Comparison of ENCODE assay signal across 8 mouse cellular contexts in the genomic region with DNA sequence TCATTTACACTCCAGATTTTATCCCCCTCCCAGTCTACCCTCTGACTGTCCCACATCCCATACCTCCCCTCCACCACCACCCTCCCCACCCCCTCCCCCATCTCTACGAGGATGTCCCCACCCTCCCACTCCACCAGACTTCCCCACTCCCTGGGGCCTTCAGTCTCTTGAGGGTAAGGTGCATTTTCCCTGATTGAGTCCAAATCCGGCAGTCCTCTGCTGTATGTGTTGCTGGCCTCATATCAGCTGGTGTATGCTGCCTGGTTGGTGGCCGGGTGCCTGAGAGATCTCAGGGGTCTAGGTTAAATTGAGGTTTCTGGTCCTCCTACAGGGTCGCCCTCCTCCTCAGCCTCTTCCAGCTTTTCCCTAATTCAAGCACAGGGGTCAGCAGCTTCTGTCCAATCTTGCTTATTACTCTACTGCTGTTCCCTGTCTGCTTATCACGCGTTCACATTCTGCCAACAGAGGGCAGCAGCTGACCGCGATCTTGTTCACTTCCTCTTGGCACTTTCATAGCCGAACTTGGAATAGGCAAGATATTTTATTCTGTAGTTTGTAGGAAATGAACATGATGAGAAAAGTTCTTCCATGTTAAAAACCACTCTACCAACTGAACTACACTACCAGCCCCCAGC. TPM values are rescaled to one million over a fixed set of nuclear protein-coding genes. Genes with fewer than 3 reads are reported as not detected.
DNase-seq lines count a peak whose midpoint lies in the region; ATAC-seq and TF ChIP-seq lines count a peak whose summit lies in the region.

No protein-coding gene starts in this region.

- DNase-seq in neural tube, embryonic 10.5 days (ENCODE audit: extremely low spot score, low spot score) = peak; percentile 77
- peak; percentile 81 for DNase-seq in embryo, embryonic 11 days
- DNase-seq in kidney, adult 18-20 months = peak; percentile 88
- peak; percentile 79 for DNase-seq in left cerebral cortex, postnatal 4 days
- DNase-seq in midbrain, embryonic 14.5 days = peak; percentile 92
- DNase-seq in spleen, adult 2 months (ENCODE audit: low read depth in 1 of 2, low spot score in 2 of 2) = peak; percentile 57 to 74

- H3K9me3 ChIP-seq in neural tube, embryonic 15.5 days (replicated peaks) = no peaks in the 10 kb centered on the region
- no peaks in the 10 kb centered on the region for H3K9me3 ChIP-seq in midbrain, embryonic 14.5 days (ENCODE audit: control insufficient read depth, low read length)

- H3K27me3 ChIP-seq in neural tube, embryonic 15.5 days (replicated peaks) = no peaks in the 10 kb centered on the region
- H3K27me3 ChIP-seq in midbrain, embryonic 14.5 days (ENCODE audit: control insufficient read depth, insufficient read depth, low read length) = no peaks in the 10 kb centered on the region
- H3K27me3 ChIP-seq in spleen, adult 2 months (ENCODE audit: control insufficient read depth, insufficient read depth, low read length) = no peaks in the 10 kb centered on the region

- no peak overlapping the region for H3K4me2 ChIP-seq in neural tube, embryonic 15.5 days
- no peak overlapping the region for H3K4me2 ChIP-seq in midbrain, embryonic 14.5 days (ENCODE audit: low read length)

- no peak overlapping the region for H3K27ac ChIP-seq in neural tube, embryonic 15.5 days (replicated peaks)
- H3K27ac ChIP-seq in midbrain, embryonic 14.5 days (replicated peaks; ENCODE audit: low read depth, low read length) = no peak overlapping the region
- no peak overlapping the region for H3K27ac ChIP-seq in spleen, adult 2 months (ENCODE audit: insufficient read depth, low read length)

- ATAC-seq in neural tube, embryonic 15.5 days (ENCODE audit: low FRiP score) = no peak
- ATAC-seq in granulocyte monocyte progenitor cell, adult 5-6 weeks (replicated peaks; ENCODE audit: poor library complexity, severe bottlenecking) = peak; percentile 95
- no peak for ATAC-seq in midbrain, embryonic 14.5 days (ENCODE audit: low FRiP score, low TSS enrichment)

- intact Hi-C loops in left cerebral cortex, postnatal 4 days (cut with DNase I) = no loop called here

- no peak overlapping the region for H3K4me3 ChIP-seq in neural tube, embryonic 15.5 days (replicated peaks)
- no peak overlapping the region for H3K4me3 ChIP-seq in midbrain, embryonic 14.5 days (replicated peaks; ENCODE audit: low read depth, low read length)
- H3K4me3 ChIP-seq in spleen, adult 2 months (ENCODE audit: extremely low read depth, insufficient read depth, insufficient read length) = no peak overlapping the region

- 23% methylated on average over 9 of the region's 9 CpGs for WGBS in neural tube, embryonic 15.5 days
- WGBS in midbrain, embryonic 14.5 days = 19% methylated on average over 9 of the region's 9 CpGs
- 18% methylated on average over 9 of the region's 9 CpGs for WGBS in spleen, adult 2 months

- H3K9ac ChIP-seq in neural tube, embryonic 15.5 days (replicated peaks) = no peak overlapping the region
- H3K9ac ChIP-seq in midbrain, embryonic 14.5 days (replicated peaks; ENCODE audit: low read length) = no peak overlapping the region

- no peaks in the 10 kb centered on the region for H3K36me3 ChIP-seq in neural tube, embryonic 15.5 days
- H3K36me3 ChIP-seq in midbrain, embryonic 14.5 days (ENCODE audit: control insufficient read depth, insufficient read depth, low read length) = no peaks in the 10 kb centered on the region
- no peaks in the 10 kb centered on the region for H3K36me3 ChIP-seq in spleen, adult 2 months (ENCODE audit: control insufficient read depth, insufficient read depth, low read length)

- no peaks in the 10 kb centered on the region for H3K4me1 ChIP-seq in neural tube, embryonic 15.5 days
- H3K4me1 ChIP-seq in midbrain, embryonic 14.5 days (ENCODE audit: control insufficient read depth, insufficient read depth, low read length) = no peaks in the 10 kb centered on the region
- H3K4me1 ChIP-seq in spleen, adult 2 months (ENCODE audit: control insufficient read depth, insufficient read depth, insufficient read length) = no peaks in the 10 kb centered on the region

- peak; percentile 86; the same call in 1 of the 2 replicates for TF ChIP-seq CTCF in spleen, adult 2 months (IDR thresholded peaks at IDR 0.05; ENCODE audit: extremely low read depth, insufficient read depth, insufficient read length, insufficient replicate concordance)

- no peak for TF ChIP-seq POLR2A in spleen, adult 2 months (IDR thresholded peaks at IDR 0.05; ENCODE audit: low read depth, low read length)

RNA-seq across cellular contexts. Expression of a gene that starts 8.3 kb away (rescaled TPM):
- polyA plus RNA-seq in neural tube, embryonic 15.5 days (2015; fragmentation: Nextera tagmentation; extraction: Ambion mirVana) = 40.8 and 42.2 TPM in 2 replicates
- 20.6 and 30.3 TPM in 2 replicates for total RNA-seq in granulocyte monocyte progenitor cell, adult 5-6 weeks (2014; fragmentation: Nextera tagmentation)
- 17.2 and 26.8 TPM in 2 replicates for total RNA-seq in granulocyte monocyte progenitor cell, adult 5-6 weeks (2017)
- total RNA-seq in left cerebral cortex, postnatal 4 days (2021) = 10 to 100 TPM; 60.1 to 64.1 TPM
- 31.2 and 48.2 TPM in 2 replicates for polyA plus RNA-seq in midbrain, embryonic 14.5 days (2014; fragmentation: Nextera tagmentation; extraction: Ambion mirVana)
- 11.4 and 12.3 TPM in 2 replicates for polyA plus RNA-seq in spleen, adult 2 months (2012; rRNA removed)
